Mouse (Mus musculus): Measurements from ENCODE around the gene Gpalpp1.

Gene Gpalpp1

DNA sequence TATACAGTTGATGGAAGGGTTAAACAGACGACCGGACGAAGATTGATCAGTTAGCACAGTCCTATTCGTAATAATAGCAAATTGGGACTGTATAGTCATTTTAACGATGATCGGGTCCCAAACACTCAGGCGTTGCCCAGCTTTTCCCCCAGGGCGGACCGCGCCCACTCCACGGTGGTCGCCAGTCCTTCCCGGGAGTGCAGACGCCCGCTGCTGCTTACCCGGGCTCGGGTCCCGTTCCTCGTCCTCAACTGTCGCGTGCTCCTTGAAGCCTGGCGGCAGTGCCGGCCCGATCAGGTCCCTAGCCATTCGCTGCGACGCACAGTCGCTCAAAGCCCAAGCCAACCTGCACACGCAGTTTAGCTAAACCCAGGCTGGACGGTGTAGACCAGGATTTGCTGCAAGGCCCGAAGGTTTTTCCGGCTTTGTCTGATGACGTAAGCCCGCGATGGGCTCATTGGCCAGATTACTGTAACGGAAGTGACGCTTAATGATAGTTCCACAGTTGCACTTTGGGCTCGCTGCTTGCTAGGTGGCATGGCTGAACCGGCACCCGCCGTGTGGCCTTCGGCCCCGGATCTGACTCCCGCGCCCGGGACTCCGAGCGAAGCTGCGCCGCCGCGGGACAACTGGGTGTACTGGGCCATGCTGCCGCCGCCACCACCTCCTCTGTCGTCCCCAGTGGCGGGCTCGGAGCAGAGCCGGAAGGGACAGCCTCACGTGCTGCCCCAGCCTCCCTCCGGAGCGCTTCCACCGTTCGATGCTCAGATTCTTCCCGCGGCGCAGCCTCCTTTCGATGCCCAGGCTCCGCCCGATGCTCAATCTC lies at the start of gene Gpalpp1, which contains the start of gene Nufip1:
TSS of gene Gpalpp1 (minus strand) at position 365 of the 826 bp plus-strand sequence.
TSS of gene Nufip1 (plus strand) at position 496 of the 826 bp plus-strand sequence.
- DNase-seq (ENCODE audit: low read depth, low spot score) = peak; percentile 95

DNA sequence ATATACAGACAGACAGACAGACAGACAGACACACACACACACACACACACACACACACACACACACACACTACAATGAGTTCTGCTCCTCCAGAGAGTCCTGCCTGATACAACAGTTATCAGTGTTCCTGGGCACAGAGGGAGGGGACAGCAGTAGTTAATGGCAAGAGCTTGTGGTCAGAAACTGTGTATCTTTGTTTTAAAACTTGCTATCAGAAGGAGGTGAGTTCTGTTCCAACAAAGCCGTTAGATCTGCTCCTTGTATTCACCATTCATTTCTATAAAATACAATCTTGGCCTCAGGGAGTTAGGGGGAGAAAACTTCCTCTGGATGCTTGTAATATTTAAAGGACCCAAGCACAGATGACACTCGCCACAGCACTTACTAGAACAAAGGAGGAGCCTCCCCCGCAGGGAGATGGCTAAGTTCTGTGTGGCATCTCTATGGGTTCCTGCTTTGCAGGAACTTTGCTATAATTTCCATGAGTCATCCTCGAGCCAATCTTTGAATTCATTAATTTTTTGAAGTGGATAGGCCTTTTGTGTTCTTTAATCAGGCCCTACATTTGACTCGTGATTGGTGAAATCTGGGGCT lies 47.7 kb upstream of the Gpalpp1 start:
- no peak for DNase-seq (ENCODE audit: low read depth, low spot score)

DNA sequence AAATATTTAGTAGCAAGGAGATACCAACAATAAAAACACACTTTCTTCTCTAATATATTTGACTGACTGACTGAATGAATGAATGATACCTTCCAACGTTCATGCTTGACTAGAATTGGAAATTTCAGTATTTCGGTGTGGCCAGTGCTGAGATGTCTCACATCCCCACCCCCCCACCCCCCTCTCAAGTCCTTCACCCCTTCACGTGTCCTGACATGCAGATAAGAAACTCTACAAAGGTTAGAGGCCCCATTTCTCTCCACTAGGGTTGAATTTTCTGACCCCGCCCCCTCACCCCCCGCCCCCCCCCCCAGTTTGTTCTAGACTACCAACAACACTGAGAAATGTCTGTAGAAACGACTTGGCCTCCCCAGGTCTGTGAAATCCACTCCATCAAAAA lies 43.3 kb upstream of the Gpalpp1 start:
- DNase-seq (ENCODE audit: low read depth, low spot score) = no peak

DNA sequence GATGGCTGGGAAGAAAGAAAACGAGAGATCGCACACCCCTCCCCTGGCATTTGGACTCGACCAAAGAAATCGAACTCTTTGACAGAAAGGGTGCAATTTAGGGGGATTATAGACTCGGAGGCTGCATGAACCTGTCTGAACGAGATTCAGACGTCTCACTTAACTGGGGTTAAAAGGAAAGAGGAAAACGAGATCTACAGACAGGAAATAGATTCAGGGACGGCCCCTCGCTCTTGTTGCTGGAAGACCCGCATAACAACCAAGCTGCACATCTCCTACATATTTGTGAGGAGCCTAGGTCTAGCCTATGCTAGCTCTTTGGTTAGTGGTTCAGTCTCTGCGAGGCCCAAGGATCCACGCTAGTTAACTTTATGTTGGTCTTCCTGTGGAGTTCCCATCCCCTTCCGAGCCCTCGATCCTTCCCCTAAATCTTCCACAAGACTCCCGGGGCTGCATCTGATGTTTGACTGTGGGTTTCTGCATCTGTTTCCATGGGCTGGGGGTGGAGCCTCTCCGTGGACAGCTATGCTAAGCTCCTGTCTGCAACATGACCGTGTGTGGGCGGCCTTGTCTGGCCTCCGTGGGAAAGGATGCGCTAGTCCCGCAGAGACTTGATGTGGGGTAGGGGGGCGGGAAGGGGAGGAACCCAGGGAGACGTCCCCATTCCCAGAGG lies 42.6 kb upstream of the Gpalpp1 start:
- no peak for DNase-seq (ENCODE audit: low read depth, low spot score)

DNA sequence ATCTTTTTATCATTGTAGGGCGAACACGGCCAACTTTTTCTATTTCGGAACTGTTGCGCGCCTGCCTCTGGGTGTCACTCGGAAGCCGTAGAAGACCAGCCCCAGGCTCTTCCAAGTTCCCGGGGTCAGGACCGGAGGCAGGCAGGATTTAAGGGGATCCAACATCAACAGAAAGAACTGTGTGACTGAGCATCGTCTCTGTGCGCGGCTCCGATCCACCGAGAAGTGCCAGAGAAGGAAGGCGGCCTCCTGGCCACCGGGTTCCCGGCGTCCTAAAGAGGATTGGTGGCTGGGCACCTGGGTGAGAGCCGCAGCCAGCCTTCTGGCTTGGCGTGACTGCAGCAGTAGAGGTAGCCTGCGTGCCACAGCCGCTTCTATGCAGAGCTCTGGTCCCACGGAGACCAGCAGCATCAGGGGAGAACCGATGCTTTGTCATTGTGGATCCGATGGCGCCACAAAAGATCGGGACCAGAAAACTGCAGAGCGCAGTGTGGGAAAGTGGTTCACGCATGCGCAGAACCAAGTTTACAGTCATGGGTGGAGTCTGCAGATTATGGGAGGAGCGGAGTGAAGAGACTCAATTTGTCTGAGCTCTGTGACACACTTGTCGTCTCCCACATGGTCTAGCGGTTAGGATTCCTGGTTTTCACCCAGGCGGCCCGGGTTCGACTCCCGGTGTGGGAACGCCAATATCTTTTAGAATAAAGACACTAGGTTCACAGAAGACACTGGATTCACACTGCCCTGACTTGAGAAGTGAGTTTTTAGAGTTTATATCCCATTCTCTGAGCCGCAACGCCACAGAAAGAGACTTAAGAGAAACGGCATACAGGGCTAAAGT lies 41.8 kb upstream of the Gpalpp1 start:
- DNase-seq (ENCODE audit: low read depth, low spot score) = peak; percentile 94

DNA sequence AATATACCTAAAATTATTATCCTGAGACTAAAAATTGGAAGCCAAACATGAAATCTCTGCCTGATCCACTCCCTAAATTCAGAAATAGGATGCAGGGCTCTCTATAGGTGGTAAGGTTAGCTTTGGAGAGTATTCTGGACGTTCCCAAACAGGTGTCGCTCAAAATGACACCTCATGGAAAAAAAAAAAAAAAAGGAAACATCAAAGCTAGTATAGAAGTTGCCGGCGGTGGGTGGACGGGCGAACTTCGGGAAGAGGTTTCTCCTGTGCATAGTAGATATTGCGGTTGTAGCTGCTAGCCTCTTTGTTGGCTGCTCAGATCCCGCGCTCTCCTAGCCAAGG lies 41.2 kb upstream of the Gpalpp1 start:
- no peak for DNase-seq (ENCODE audit: low read depth, low spot score)

DNA sequence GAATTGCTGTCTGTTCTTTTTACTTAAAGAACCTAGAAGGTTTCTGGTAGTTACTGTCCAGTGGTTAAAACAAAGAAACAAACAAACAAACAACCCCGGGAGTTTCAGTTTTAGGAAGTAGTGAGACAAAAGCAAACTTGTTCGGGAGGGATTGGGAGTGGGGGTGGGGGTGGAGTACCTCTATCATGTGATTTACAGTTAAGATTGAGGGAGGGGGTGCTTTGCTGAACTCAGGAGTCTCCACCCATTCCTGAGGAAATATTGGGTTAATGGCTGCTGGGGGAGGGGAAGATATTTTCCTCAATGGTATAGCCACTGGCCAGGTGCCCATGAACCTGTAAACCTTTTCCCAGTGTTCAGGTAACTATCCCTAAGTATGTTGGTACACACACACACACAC lies 40.5 kb upstream of the Gpalpp1 start:
- DNase-seq (ENCODE audit: low read depth, low spot score) = no peak

DNA sequence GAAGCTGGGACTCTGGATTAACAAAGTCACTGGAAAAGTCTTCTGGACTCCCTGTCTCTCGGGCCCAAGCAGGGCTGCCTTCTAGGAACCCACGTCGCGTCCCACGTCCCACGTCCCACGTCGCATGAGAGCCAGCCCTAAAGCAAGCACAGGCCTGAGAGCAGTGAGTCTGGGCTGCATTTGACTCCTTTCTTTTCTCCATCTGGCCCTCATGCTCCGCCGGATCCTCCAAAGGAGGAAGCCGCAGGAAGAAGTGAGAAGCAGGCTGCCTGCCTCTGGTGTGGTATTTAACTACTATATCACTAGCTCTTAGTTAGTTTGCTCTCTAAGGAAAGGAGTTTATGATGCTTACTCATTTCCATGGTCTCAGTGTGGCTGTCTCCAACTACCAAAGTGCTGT lies 39.9 kb upstream of the Gpalpp1 start:
- no peak for DNase-seq (ENCODE audit: low read depth, low spot score)

DNA sequence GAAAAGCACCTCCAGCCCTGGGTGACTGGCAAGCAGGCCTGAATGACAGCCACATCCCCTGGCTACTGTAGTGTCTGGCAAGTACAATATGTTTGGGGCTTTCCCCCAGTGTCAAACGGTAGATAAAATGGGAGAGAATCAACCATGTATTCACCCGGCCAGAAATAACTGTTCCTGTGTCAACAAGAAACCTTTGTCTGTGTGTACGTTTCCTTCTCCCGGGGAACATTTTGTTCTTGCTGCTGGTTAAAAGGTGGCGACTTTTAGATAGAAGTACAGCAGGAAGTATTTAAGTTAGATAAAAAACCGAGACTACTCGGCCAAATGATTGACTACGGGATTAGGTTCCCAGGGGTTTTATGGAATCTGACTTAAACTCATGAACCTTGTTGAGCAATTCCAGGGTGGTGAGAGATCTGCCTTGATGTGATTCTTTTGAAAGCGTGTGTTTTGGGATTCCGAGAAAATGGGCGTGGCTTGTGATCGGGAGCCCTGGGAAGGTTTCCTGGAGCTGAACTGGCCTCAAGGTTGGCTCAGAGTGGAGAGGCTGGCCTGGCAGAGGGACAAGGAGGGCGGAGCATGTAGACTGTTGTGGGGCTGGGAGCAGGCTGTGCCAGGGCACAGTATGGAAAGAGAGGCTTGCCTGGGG lies 39.1 kb upstream of the Gpalpp1 start:
- no peak for DNase-seq (ENCODE audit: low read depth, low spot score)

DNA sequence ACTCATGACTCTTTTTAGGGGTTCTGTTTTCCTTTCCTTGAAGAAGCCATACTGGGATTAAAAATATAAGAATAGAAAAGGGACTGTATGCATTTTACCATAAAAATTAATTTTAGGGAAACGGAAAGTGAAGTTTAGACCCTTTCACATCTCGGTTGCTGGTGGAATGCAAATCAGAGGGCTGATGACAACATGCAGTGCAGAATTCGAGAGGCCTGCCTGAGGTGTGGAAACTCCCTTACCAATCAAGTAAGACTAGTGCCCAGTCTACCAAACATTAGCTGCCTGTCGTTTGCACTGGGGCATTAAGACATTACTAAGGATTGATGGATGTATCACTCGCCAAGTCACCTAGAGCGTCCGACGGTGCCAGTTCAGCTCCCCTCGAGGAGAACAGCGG lies 37.7 kb upstream of the Gpalpp1 start:
- DNase-seq (ENCODE audit: low read depth, low spot score) = no peak

DNA sequence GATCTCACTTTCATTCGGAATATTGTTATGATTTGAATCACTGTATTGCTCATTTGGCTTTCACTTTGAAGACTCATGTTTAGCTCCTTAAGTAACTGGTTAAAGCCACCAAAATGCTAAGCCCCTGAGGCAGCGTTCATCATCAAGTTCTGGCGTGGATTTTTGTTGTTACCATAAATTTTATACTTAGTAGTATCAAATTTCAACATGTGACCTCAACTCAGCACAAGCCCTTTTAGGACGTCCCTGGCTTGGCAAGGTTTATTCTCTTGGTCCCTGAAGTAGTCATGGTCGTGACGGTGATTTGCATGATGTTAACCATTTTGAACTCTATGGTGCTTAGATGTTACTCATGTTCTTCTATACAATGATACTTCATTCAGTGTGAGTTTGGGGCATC lies 36.5 kb upstream of the Gpalpp1 start:
- no peak for DNase-seq (ENCODE audit: low read depth, low spot score)

DNA sequence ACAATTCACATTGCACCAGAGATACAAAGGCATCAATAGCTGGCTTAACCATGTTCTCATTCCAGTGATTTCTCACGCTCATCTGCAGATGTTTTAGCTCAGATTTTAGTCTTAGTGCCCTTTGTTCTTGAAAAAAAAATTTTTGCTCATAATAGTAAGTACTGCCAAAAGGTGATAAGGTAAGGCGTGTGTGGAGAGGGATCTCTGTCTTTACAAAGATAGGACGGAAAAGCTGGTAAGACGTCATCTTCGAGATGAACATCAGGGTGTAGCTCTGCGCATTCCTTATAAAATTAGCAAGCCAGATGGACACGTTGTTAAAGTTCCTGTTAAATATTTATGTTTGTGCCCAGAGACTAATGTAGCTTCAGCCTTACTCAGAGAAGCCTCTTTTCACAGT lies 35.3 kb upstream of the Gpalpp1 start:
- no peak for DNase-seq (ENCODE audit: low read depth, low spot score)

DNA sequence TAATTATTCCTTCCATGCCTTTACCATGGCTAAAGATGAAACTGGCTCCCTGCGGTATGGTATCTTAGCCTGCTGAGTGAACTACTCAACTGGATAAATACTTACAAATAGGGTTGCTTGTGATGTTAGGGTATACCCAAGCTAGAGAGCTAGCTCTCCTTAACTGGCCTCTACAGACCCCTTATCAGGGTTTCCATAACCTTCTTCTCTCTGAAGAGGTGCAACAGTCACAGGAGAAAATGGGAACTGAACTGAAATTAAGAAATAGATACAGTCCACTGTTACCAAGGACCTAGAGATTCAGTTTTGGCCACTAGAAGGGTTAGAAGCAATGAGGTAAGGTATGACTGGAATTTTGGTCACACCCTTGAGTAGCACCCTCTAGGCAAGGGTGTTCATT lies 34.7 kb upstream of the Gpalpp1 start:
- no peak for DNase-seq (ENCODE audit: low read depth, low spot score)

DNA sequence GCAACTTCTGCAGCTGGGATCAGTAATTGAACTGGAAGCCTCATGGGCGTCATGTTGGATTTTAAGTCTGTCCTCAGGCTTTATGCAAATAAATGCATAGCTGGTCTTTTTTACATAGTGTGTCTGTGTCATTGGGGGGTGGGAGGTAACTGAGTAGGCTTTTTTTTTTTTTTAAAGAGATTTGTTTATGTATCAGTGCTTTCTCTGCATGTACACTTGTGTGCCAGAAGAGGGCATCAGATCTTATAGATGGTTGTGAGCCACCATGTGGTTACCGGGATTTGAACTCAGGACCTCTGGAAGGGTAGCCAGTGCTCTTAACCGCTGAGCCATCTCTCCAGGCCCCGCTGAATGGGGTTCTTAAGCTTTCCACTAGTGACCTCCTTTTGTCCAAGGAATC lies 24.4 kb upstream of the Gpalpp1 start:
- no peak for DNase-seq (ENCODE audit: low read depth, low spot score)

DNA sequence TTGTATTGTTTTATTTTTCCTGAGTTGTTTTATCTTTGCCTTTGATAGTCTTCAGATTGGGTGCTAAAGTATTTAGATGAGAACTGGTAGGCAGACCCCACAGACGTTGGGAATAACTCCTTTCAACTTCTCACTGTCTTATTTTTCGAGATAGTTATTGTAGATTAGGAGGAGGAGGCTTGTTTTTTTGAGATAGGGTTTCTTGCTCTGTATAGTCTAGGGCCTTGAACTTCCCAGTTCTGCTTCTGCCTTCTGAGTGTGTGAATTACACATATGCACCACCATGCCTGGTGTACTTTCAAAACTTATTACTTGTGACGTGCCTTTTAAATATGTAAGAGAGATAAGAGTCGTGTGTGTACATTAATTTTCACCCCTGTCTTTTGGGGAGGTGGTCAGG lies 17.6 kb upstream of the Gpalpp1 start:
- no peak for DNase-seq (ENCODE audit: low read depth, low spot score)

DNA sequence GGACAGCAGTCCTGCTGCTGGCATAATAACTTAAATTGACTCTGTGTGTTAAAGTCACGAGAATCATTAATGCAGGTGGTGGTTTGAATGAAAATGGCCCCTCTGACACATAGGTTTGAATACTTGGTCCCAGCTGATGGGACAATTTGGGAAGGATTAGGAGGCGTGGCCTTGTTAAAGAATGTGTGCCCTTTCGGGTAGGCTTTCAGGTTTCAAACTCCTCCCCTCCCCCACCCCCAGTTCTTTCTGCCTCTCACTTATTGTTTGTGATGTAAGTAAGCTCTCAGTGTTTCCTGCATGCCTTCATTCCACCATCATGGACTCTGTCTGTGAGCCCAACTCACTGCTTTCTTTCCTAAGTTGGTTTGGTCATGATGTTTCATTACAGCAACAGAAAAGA lies 16.8 kb upstream of the Gpalpp1 start:
- no peak for DNase-seq (ENCODE audit: low read depth, low spot score)

DNA sequence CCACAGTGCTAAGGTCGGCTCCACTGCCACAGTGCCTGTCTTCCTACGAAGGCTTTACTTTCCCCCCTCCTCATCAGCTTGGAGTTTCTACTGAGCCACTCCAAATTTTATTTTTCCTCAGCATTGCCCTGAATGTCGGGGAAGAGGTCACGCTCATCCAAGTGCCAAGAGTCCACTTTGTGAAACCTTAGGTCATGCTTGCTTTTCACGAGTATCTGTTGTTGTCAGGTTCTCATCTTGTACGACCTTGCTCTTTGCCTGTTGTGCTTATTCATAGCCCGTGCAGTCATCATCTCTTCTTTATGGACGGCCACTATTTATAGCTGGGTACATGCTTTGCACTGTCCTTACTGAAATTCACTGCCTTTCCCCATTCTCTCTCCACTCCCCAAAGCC lies 12.1 kb upstream of the Gpalpp1 start:
- no peak for DNase-seq (ENCODE audit: low read depth, low spot score)

DNA sequence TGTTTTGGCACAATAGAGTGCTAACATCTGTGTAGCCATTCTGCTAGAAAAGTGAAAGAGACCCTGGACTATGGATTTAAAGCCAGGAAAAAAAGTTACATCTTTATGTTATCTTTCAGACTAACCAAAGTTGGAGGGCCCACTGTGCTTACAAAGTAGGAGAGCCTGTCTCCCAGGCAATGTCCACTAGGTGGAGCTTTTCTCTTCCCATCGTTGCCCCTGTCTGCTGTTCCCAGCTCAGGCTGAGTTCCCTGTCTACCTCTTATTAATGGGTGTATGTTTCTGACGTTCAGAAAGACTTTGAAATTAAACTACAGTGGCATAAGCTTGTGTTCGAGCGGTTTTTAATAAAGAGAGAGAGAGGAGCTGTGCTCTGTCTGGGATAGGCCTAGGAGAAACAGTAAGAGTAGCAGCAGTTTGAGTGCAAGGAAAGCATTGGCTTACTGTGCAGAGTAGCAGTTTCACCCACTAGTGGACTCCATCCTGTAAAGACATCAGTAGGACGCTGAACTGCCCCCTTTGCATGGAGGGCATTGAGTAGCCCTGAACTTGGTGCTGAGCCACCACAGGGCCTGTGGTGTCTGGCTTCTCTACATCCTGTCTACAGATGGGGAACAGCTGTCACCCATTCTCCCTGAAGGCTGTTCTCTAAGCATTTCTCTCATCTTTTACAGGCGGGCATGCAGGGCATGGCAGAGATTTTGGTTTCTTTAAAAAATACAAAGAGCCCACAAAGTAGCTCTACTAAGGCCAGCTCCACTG lies 11.5 kb upstream of the Gpalpp1 start:
- DNase-seq (ENCODE audit: low read depth, low spot score) = no peak

DNA sequence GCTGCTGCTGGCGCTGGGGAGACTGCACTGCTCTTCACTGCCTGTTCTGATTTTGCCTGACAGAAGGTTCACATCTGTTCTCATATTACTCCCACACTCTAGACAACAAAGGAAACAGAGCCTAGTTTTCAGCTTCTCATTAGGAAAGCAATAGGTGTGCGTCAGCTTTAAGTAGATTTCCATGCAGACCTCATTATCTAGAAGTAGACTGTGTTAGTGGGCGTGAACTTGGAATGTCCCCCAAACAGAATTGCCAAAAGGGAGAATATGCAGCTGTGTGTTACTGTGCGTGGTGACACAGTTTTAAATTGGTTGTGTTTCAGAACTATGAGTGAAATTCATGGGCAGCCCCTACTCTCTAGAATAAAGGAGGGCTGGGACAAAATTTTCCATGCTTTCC lies 9.9 kb upstream of the Gpalpp1 start:
- DNase-seq (ENCODE audit: low read depth, low spot score) = no peak

DNA sequence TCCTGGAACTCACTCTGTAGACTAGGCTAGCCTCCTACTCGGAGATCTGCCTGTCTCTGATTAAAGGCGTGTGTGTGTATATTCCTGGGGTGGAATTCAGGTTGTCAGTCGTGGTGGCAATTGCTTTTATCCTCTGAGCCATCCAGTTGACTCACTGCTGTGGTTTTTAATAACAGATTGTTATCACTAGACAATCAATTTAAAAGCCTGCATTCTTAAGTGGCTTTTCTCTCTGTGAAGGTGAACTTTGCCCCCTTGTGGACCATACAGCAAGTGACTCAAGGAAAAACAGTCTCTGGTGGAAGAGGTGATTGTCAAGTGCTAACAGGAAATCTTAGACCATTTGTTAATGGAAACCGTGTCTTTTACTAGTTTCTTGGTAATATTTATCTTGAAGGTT lies 8.4 kb upstream of the Gpalpp1 start:
- DNase-seq (ENCODE audit: low read depth, low spot score) = no peak

DNA sequence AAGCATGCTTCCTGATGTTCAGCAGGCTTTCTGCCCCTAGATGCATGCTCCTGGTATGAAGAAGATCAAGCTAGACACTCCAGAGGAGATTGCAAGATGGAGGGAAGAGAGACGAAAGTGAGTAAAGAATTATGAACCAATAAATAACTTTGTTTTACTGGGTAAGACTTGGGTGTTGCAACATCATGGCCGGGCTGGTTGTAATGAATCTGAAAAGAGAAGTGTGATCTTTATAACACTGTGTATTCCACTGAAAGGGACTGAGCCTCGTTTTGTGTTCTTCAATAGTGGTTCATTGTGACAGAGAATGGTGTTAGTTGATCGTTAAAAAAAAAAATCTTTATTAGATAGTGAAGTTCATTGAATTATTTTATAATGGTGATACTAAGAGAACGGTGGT lies 5.2 kb upstream of the Gpalpp1 start:
- no peak for DNase-seq (ENCODE audit: low read depth, low spot score)
